Mouse (Mus musculus) myocyte (in vitro differentiated cells): ENCODE measurements at regions not wholly inside any gene's neighbourhood (a gene's known extent, or its start where the extent isn't known, plus 50 kb on each side); places are given as distances from the start of the nearest gene placed in this dataset.
"Not testable (repeated sequence)": the region's sequence is repeated elsewhere in the genome, so short reads cannot be mapped to it uniquely, and the experiment has no call there.

Experiments used
- CEBPB ChIP-seq: IDR thresholded peaks from 2 replicates; pipeline ENCODE4 v1.6.1; 2011; ENCODE audit warnings: mild to moderate bottlenecking, moderate library complexity; ENCODE audit not compliant: poor library complexity, insufficient read depth, severe bottlenecking
- E2F4 ChIP-seq: IDR thresholded peaks from one replicate; pipeline ENCODE4 v1.6.1; 2011; ENCODE audit warnings: mild to moderate bottlenecking, control low read depth, moderate library complexity; ENCODE audit not compliant: insufficient read depth
- MAX ChIP-seq: IDR thresholded peaks from one replicate; pipeline ENCODE4 v1.6.1; 2011; ENCODE audit warnings: low read depth, mild to moderate bottlenecking, control low read depth
- MYOG ChIP-seq, 3 experiments: IDR thresholded peaks; one replicate each; pipeline ENCODE4 v1.6.1; 2011; ENCODE audit warnings: control low read depth in 2 of 3, low read depth in 2 of 3, mild to moderate bottlenecking in 2 of 3; ENCODE audit not compliant: insufficient read length in 2 of 3, control insufficient read depth in 1 of 3, insufficient read depth in 1 of 3
- POLR2A ChIP-seq: IDR thresholded peaks from one replicate; pipeline ENCODE4 v1.6.1; 2011; ENCODE audit warnings: low read depth, mild to moderate bottlenecking, control low read depth, moderate library complexity; ENCODE audit not compliant: insufficient read length
- POLR2AphosphoS2 ChIP-seq: IDR thresholded peaks from one replicate; pipeline ENCODE4 v1.6.1; 2011; ENCODE audit warnings: low read depth, control low read depth; ENCODE audit not compliant: insufficient read length
- REST ChIP-seq: IDR thresholded peaks from one replicate; pipeline ENCODE4 v1.6.1; 2011; ENCODE audit warnings: mild to moderate bottlenecking, control low read depth, moderate library complexity; ENCODE audit not compliant: insufficient read depth, insufficient read length
- SRF ChIP-seq: IDR thresholded peaks from one replicate; pipeline ENCODE4 v1.6.1; 2011; ENCODE audit warnings: low read depth; ENCODE audit not compliant: control insufficient read depth, insufficient read length
- TCF12 ChIP-seq: IDR thresholded peaks from one replicate; pipeline ENCODE4 v1.6.1; 2011; ENCODE audit warnings: mild to moderate bottlenecking, control low read depth; ENCODE audit not compliant: poor library complexity, insufficient read depth, severe bottlenecking
- USF1 ChIP-seq: IDR thresholded peaks from one replicate; pipeline ENCODE4 v1.6.1; 2011; ENCODE audit warnings: low read depth, mild to moderate bottlenecking, control low read depth, moderate library complexity

DNA sequence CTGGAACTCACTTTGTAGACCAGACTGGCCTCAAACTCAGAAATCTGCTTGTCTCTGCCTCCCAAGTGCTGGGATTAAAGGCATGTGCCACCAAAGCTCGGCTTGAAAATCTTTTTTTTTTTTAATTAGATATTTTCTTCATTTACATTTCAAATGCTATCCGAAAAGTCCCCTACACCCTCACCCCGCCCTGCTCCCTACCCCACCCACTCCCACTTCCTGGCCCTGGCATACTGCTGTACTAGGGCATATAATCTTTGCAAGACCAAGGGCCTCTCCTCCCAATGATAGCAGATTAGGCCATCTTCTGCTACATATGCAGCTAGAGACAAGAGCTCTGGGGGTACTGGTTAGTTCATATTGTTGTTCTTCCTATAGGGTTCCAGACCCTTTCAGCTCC is 276.2 kb upstream of the Stxbp5 start:
- not testable (repeated sequence) for TF ChIP-seq MAX; POLR2A; CEBPB; REST; USF1; TCF12; MYOG (IDR thresholded peaks at IDR 0.05; ENCODE audit: control insufficient read depth in 1 of 3, insufficient read depth in 1 of 3, insufficient read length in 2 of 3, low read depth in 2 of 3); E2F4; POLR2AphosphoS2; SRF
